Mouse (Mus musculus) C2C12 (cell line): Measurements from ENCODE around the gene Cgnl1.

ENCODE experiments used
- CTCF ChIP-seq: IDR thresholded peaks from one replicate; pipeline ENCODE4 v1.5.1; 2011; ENCODE audit not compliant: control insufficient read depth, insufficient read depth, insufficient read length
- MAX ChIP-seq: IDR thresholded peaks from one replicate; pipeline ENCODE4 v1.6.1; 2011; ENCODE audit warnings: mild to moderate bottlenecking, control low read depth
- MYOG ChIP-seq: IDR thresholded peaks from one replicate; pipeline ENCODE4 v1.6.1; 2011; ENCODE audit not compliant: control insufficient read depth, insufficient read length; ENCODE audit errors: extremely low read depth
- USF1 ChIP-seq: IDR thresholded peaks from one replicate; pipeline ENCODE4 v1.6.1; 2011; ENCODE audit warnings: low read depth, mild to moderate bottlenecking, control low read depth, moderate library complexity

GRCm38 (mm10) chr9:71816121-71816520, 44.7 kb upstream of the Cgnl1 start:
- TF ChIP-seq CTCF (no peak), MYOG (no peak), USF1 (no peak), MAX (no peak)
